Mouse (Mus musculus) liver, embryonic 14.5 days (tissue): Measurements from ENCODE around the gene Klb.

Experiments
- CTCF ChIP-seq: IDR thresholded peaks from 2 replicates; pipeline ENCODE4 v1.5.1; 2016; ENCODE audit warnings: antibody characterized with exemption, low read depth, control low read depth
- EP300 ChIP-seq: IDR thresholded peaks from 2 replicates; pipeline ENCODE4 v1.6.1; 2016; ENCODE audit warnings: antibody characterized with exemption, low read depth

GRCm38 (mm10) chr5:65356851-65357250, 8.7 kb downstream of the Klb start:
- TF ChIP-seq CTCF = no peak
- TF ChIP-seq EP300 = no peak
